Mouse (Mus musculus): ENCODE results near the gene Kcnk2.

DNA sequence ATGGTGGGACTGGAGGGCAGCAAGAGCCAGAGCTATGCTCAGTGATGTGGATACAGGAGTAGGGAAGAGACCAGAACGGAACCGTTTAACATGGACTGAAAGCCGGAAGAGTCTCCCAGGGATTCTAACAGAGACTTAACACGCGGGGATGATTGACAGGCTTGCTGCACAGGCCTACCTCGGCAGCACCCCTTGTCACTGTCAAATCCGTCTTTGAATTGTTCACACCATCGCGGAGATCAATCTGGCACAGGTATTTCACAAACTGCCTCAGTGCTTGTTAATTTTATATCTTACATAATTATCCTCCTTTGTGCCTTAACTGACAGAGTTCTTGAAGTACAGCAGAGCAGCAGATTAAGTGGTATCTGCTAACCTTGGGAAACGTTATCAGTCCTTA lies 33.4 kb upstream of the Kcnk2 start:
- no peak for TF ChIP-seq CTCF (IDR thresholded peaks at IDR 0.05; ENCODE audit: low read depth)
- no peak for TF ChIP-seq EP300 (IDR thresholded peaks at IDR 0.05; ENCODE audit: low read depth)

Data from liver, postnatal 0 days (tissue).